Mouse (Mus musculus): ENCODE data around the gene Vill.

The Vill gene

DNA sequence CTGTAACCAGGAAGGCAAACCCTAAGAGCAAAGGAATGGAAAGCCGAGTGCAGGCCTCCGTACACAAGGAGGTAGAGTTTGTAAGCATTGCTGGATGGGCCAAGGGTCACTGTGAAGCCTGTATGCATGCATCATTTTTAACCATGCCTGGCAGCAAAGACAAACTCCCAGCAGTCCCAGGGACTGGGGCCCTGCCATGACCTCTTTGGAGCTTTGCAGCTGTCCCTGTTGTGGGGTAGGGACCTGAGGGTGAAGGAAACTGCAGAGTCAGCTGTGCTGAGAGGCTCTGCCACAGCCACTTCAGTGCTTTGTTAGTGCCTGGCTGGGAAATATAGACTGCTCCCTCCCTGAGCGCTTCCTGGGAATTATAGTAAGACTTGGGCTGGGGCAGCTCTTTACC lies 58.1 kb downstream of the Vill start:
- DNase-seq (ENCODE audit: low read depth) = no peak

DNA sequence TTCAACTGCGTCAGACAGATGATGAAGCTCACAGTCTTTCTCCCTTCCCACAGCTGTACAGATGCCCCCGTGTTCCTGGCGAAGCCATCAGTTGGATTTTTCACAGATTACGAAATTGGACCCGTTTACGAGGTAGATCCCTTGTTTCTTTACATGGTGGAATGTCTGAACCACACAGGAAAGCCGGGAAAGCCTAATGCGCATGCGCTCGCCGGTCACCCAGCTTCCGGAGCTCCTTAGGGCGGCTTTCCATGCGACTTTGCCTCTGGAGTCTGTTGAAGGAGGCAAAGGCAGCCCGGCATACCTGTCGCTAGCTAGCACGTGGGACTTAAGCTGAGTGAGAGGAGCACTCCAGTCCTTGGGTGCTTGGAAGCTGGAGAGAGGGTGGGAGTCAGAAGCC lies 62.3 kb downstream of the Vill start:
- DNase-seq (ENCODE audit: low read depth) = no peak

DNA sequence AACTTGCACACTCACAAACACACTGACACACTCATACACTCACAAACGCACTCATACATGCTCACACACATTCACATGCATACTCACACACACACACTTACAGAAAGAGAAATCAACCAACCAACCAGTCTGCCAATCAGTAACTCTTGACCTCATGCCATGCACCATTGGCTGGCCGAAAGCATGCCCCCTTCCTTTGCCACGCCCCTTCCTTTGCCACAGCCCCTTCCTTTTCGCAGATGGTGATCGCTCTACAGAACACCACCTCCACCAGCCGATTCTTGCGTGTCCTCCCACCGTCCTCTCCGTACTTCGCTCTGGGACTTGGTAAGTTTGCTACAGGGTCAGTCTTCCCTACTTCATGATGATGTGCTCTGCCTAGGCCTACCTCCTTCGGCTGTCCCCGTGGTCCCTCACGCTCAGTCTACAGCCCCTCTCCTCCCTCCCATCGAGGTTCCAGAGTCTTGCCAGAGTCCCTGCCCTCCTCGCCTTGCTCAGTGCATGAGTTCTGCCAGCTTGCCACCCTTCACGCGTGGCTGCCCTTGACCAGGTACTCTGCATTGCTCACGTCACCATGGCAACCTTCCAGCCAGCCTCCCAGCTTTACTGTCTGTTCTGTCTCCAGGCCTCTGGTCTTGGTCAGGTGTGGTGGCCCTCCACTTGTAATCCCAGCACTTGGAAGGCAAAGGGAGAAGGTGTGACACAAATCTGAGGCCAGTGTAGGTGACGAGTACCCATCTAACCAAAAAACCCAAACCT lies 67.0 kb downstream of the Vill start:
- no peak for DNase-seq (ENCODE audit: low read depth)

DNA sequence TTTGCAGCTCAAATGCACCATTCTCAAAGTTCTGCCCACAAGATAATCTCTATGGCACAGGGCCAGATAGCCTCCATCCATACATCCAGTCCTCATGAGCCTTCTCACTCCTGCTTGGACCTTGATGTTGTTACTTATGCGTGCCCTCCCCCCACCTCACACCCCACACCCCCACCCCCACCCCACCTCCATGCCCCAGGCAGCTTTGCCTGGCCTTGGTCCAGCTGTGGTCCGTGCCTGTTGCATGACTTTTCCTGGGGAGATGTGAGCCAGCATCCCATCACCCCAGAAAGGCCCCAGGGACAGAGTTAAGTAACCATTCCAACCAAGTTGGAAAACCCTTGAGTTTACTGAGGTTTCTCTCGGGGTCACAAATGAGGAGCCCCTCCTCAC lies 67.6 kb downstream of the Vill start:
- DNase-seq (ENCODE audit: low read depth) = no peak

Measured in induced T-regulatory cell, adult 2 months (primary cell).